Mouse (Mus musculus) adrenal gland, postnatal 25 days (tissue): ENCODE results near the gene Atg4d. TPM values are rescaled to one million over a fixed set of nuclear protein-coding genes. Genes with fewer than 3 reads are reported as not detected.
A peak's percentile ranks its signal among the peaks of the same experiment; 100 is the strongest.
"Not testable (repeated sequence)": the region's sequence is repeated elsewhere in the genome, so short reads cannot be mapped to it uniquely, and the experiment has no call there.

Source experiments
- DNase-seq: peaks from one replicate; pipeline ENCODE4 v3.0.0; 2021; ENCODE audit warnings: mixed read lengths
- total RNA-seq: library from RNA; stranded (reverse); gene quantifications from 2 replicates; pipeline ENCODE4 v1.2.3, GENCODE M21; 2021

Atg4d gene
- total RNA-seq, 1 experiment from 2014 or later: 42.2 TPM

GRCm38 (mm10) chr9:21274336-21274735 is 9.2 kb downstream of the Atg4d start:
- DNase-seq: no peak

GRCm38 (mm10) chr9:21275013-21275710 is 10.1 kb downstream of the Atg4d start:
- DNase-seq: no peak

GRCm38 (mm10) chr9:21275727-21276126 is 10.6 kb downstream of the Atg4d start:
- no peak for DNase-seq

- no peak for DNase-seq
These were observed 11.2 kb downstream of the Atg4d start for GRCm38 (mm10) chr9:21276307-21276706.

GRCm38 (mm10) chr9:21277776-21278175 is 12.7 kb downstream of the Atg4d start:
- peak; percentile 45 for DNase-seq

GRCm38 (mm10) chr9:21283591-21283990 is 18.5 kb downstream of the Atg4d start:
- no peak for DNase-seq

- DNase-seq: no peak
These were observed 18.9 kb downstream of the Atg4d start for GRCm38 (mm10) chr9:21283994-21284393.

- DNase-seq: no peak
These were observed 21.7 kb downstream of the Atg4d start for GRCm38 (mm10) chr9:21286753-21287152.

GRCm38 (mm10) chr9:21287571-21288402 is 22.7 kb downstream of the Atg4d start, which contains the start of gene Kri1:
Gene Kri1, minus strand, starts transcription at chr9:21287969.
- peak; percentile 97 for DNase-seq

- peak; percentile 45 for DNase-seq
These were observed 23.6 kb downstream of the Atg4d start for GRCm38 (mm10) chr9:21288404-21289336.

GRCm38 (mm10) chr9:21289337-21289671 is 24.2 kb downstream of the Atg4d start:
- DNase-seq: no peak

- no peak for DNase-seq
These were observed 25.5 kb downstream of the Atg4d start for GRCm38 (mm10) chr9:21290589-21290988.

- DNase-seq: peak; percentile 99
These were observed 26.1 kb downstream of the Atg4d start, which contains the start of gene Cdkn2d for GRCm38 (mm10) chr9:21291022-21291787. Gene Cdkn2d, minus strand, starts transcription at chr9:21291407.

GRCm38 (mm10) chr9:21291868-21292267 is 26.8 kb downstream of the Atg4d start:
- DNase-seq: not testable (repeated sequence)

- no peak for DNase-seq
These were observed 27.2 kb downstream of the Atg4d start for GRCm38 (mm10) chr9:21292271-21292670.

GRCm38 (mm10) chr9:21299014-21299413 is 33.9 kb downstream of the Atg4d start:
- DNase-seq: no peak

- no peak for DNase-seq
These were observed 40.0 kb downstream of the Atg4d start for GRCm38 (mm10) chr9:21305065-21305464.

- DNase-seq: no peak
These were observed 44.2 kb downstream of the Atg4d start for GRCm38 (mm10) chr9:21309150-21309741.

GRCm38 (mm10) chr9:21311695-21312094 is 46.6 kb downstream of the Atg4d start:
- DNase-seq: no peak

GRCm38 (mm10) chr9:21312134-21312533 is 47.0 kb downstream of the Atg4d start, which contains the start of gene Ap1m2:
Gene Ap1m2, minus strand, starts transcription at chr9:21312337.
- DNase-seq: no peak

GRCm38 (mm10) chr9:21313394-21313793 is 48.3 kb downstream of the Atg4d start:
- DNase-seq: peak; percentile 94
